Mouse (Mus musculus) kidney, embryonic 16.5 days (tissue): ENCODE data around the gene B4galt2. TPM values are rescaled to one million over a fixed set of nuclear protein-coding genes. Genes with fewer than 3 reads are reported as not detected.

Experiments used
- polyA plus RNA-seq: library from polyadenylated mRNA; unstranded; fragments of >200 nt; fragmentation: Nextera tagmentation; extraction: Ambion mirVana; gene quantifications from 2 replicates; pipeline ENCODE4 v1.2.1, GENCODE M21; 2015

The B4galt2 gene
- polyA plus RNA-seq, 1 experiment from 2014 or later: 18.0 TPM

Other genes starting within 250 kb of the B4galt2 start
- 61.0 and 64.8 TPM in 2 replicates for gene Dmap1, start 201.2 kb downstream of the B4galt2 start, polyA plus RNA-seq
- gene Gm12845, start 159.1 kb downstream of the B4galt2 start, polyA plus RNA-seq: not detected in 2 replicates
- 0.06 TPM in 1 of 2 replicates, not detected in the other for gene Klf17, start 117.8 kb downstream of the B4galt2 start, polyA plus RNA-seq
- 12.3 and 13.4 TPM in 2 replicates for gene Slc6a9, start 49.0 kb downstream of the B4galt2 start, polyA plus RNA-seq
- 1.2 and 2.4 TPM in 2 replicates for gene Ccdc24, start 10.9 kb downstream of the B4galt2 start, polyA plus RNA-seq
- gene Atp6v0b, start 3.8 kb upstream of the B4galt2 start, polyA plus RNA-seq: 270 and 305 TPM in 2 replicates
- 22.1 and 22.7 TPM in 2 replicates for gene Dph2, start 8.5 kb upstream of the B4galt2 start, polyA plus RNA-seq
- gene Ipo13, start 31.5 kb upstream of the B4galt2 start, polyA plus RNA-seq: 52.9 and 53.1 TPM in 2 replicates
- gene Artn, start 46.3 kb upstream of the B4galt2 start, polyA plus RNA-seq: 3.0 and 3.5 TPM in 2 replicates